Mouse (Mus musculus) E14TG2a.4 (cell line): Measurements from ENCODE around the gene Sned1.

Source experiments
- H3K27me3 ChIP-seq: 2 replicates; pipeline ENCODE4 v1.6.1; 2014; ENCODE audit warnings: low read length, control low read depth; ENCODE audit not compliant: insufficient read depth
- H3K36me3 ChIP-seq: 2 replicates; pipeline ENCODE4 v1.6.1; 2014; ENCODE audit warnings: low read length, control low read depth; ENCODE audit not compliant: insufficient read depth
- H3K4me1 ChIP-seq: replicated peaks from 2 replicates; pipeline ENCODE4 v1.6.1; 2014; ENCODE audit warnings: low read depth, low read length, control low read depth
- H3K4me3 ChIP-seq: replicated peaks from 2 replicates; pipeline ENCODE4 v1.5.1; 2014; ENCODE audit warnings: mild to moderate bottlenecking, low read length
- H3K9me3 ChIP-seq: 2 replicates; pipeline ENCODE4 v1.6.1; 2014; ENCODE audit warnings: low read length, control low read depth
- CTCF ChIP-seq: conservative IDR thresholded peaks from 2 replicates; pipeline ENCODE4 v1.5.1; 2014; ENCODE audit warnings: low read length
- NANOG ChIP-seq: IDR thresholded peaks from 2 replicates; pipeline ENCODE4 v1.6.1; 2014; ENCODE audit warnings: borderline replicate concordance, low read length, mixed read lengths
- POU5F1 ChIP-seq: IDR thresholded peaks from 2 replicates; pipeline ENCODE4 v1.6.1; 2014; ENCODE audit warnings: low read length, borderline replicate concordance

Gene Sned1

GRCm38 (mm10) chr1:93347176-93347575 is 111.5 kb downstream of the Sned1 start:
- TF ChIP-seq CTCF (no peak), NANOG (no peak), POU5F1 (no peak)
- no peaks in the 10 kb centered on the region for H3K9me3 ChIP-seq
- peaks cover 72% of the 10 kb centered on the region for H3K36me3 ChIP-seq
- H3K27me3 ChIP-seq: no peaks in the 10 kb centered on the region
- H3K4me1 ChIP-seq: peaks cover 9% of the 10 kb centered on the region
- H3K4me3 ChIP-seq: no peak overlapping the region

GRCm38 (mm10) chr1:93349701-93350100 is 114.1 kb downstream of the Sned1 start:
- no peaks in the 10 kb centered on the region for H3K9me3 ChIP-seq
- H3K36me3 ChIP-seq: peaks cover 98% of the 10 kb centered on the region
- TF ChIP-seq CTCF (no peak), POU5F1 (no peak), NANOG (no peak)
- peaks cover 2% of the 10 kb centered on the region for H3K4me1 ChIP-seq
- no peak overlapping the region for H3K4me3 ChIP-seq
- H3K27me3 ChIP-seq: no peaks in the 10 kb centered on the region
